Mouse (Mus musculus) limb, embryonic 10.5 days (tissue): ENCODE results near the gene Ndufa5. TPM values are rescaled to one million over a fixed set of nuclear protein-coding genes. Genes with fewer than 3 reads are reported as not detected.

ENCODE experiments used
- DNase-seq: peaks from one replicate; pipeline ENCODE4 v3.0.0-alpha.2; 2017; ENCODE audit warnings: low spot score
- H3K27ac ChIP-seq: fragments of 300-500 bp; sonication (generic); 2 replicates; pipeline ENCODE4 v1.5.1; 2016; ENCODE audit warnings: mild to moderate bottlenecking
- H3K27me3 ChIP-seq: fragments of 300-500 bp; sonication (generic); 2 replicates; pipeline ENCODE4 v1.6.1; 2016; ENCODE audit warnings: low read depth, mild to moderate bottlenecking; ENCODE audit not compliant: poor library complexity, severe bottlenecking
- H3K36me3 ChIP-seq: fragments of 300-500 bp; sonication (generic); 2 replicates; pipeline ENCODE4 v1.6.1; 2016; ENCODE audit warnings: mild to moderate bottlenecking, moderate library complexity
- H3K4me1 ChIP-seq: fragments of 300-500 bp; sonication (generic); 2 replicates; pipeline ENCODE4 v1.6.1; 2016
- H3K4me3 ChIP-seq: fragments of 300-500 bp; sonication (generic); 2 replicates; pipeline ENCODE4 v1.5.1; 2016; ENCODE audit warnings: mild to moderate bottlenecking, moderate library complexity
- H3K9me3 ChIP-seq: fragments of 300-500 bp; sonication (generic); replicated peaks from 2 replicates; pipeline ENCODE4 v1.6.1; 2016; ENCODE audit warnings: mild to moderate bottlenecking
- WGBS: fragments of 180-500 bp; shearing (Covaris S2); methylation state at CpG from one replicate; pipeline ENCODE4 v1.1.7; 2016; 5-methylcytosine and 5-hydroxymethylcytosine counted together
- polyA plus RNA-seq: library from polyadenylated mRNA; unstranded; fragments of >200 nt; fragmentation: Nextera tagmentation; extraction: Ambion mirVana; gene quantifications from 2 replicates; pipeline ENCODE4 v1.2.1, GENCODE M21; 2016

Ndufa5 gene
- polyA plus RNA-seq, 1 experiment from 2014 or later = 267 TPM

DNA sequence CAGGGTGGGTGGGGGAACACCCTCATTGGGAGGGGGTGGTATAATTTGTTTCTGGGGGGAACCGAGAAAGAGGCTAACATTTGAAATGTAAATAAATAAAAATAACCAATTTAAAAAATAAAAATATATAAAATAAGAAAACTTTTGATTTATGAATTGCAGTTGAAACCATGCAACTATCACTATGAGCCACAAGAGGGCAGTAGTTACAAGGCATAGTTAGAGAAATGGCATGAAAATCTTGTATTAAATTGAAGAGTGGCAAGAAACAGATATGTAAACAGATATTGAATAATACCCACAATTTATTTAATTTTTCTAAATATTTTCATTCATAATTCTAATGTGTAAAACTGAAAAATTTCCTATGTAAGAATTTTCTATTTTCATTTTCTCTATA, 37.5 kb downstream of the Ndufa5 start:
- WGBS = 38% methylated on average over 1 of the region's 1 CpGs
- Histone ChIP-seq H3K9me3 (no peaks in the 10 kb centered on the region), H3K27me3 (no peaks in the 10 kb centered on the region), H3K4me3 (no peak overlapping the region), H3K4me1 (no peaks in the 10 kb centered on the region), H3K36me3 (no peaks in the 10 kb centered on the region), H3K27ac (no peak overlapping the region)
- no peak for DNase-seq

DNA sequence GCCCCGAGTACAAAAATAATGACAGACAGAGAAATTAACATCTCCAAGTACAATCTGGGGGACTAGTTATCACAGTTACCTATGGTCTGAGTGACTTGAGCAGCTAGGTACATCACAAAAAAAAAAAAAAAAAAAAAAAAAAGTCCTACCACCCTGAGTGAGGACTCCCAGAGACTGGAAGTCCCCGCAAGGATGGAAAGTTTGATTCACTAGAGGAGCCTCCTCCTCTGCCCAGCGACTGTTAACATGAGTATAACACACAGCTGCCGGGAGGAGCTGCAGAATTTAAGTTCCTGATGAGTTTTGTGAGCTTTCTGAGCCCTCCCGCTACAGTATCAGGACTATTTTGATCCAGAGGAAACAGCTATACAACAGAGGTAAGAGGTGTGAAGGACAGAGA, 41.3 kb downstream of the Ndufa5 start:
- H3K36me3 ChIP-seq = no peaks in the 10 kb centered on the region
- H3K4me3 ChIP-seq = no peak overlapping the region
- no peak overlapping the region for H3K27ac ChIP-seq
- WGBS = 80% methylated on average over 5 of the region's 5 CpGs
- H3K4me1 ChIP-seq = no peaks in the 10 kb centered on the region
- no peaks in the 10 kb centered on the region for H3K9me3 ChIP-seq
- DNase-seq = no peak
- H3K27me3 ChIP-seq = no peaks in the 10 kb centered on the region

DNA sequence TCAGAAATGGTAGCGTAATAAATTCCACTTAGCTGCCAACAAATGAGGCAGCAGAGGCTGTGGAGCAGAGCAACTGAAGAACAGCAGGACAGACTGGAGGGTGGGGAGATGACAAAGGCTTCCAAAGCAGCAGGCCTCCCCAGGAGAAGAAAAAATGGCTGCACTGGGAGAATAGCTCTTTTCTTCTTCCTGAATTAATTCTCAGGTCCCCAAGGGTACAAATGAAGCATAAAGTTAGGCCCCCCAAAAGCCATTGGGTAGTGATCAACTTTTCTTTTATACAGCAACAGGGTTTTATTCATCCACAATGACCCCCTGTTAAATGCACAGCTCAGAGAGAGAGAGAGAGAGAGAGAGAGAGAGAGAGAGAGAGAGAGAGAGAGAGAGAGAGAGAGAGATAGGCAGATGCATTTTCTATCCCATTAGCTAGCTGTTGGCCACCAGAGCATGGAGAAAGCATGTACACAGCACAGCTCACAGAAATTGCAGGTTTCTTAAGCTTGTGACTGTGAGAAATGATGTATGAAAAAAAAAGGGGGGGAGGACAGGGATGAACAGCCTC, 57.2 kb downstream of the Ndufa5 start:
- WGBS = 94% methylated on average over 1 of the region's 1 CpGs
- Histone ChIP-seq H3K27me3 (no peaks in the 10 kb centered on the region), H3K4me3 (no peak overlapping the region), H3K36me3 (no peaks in the 10 kb centered on the region), H3K4me1 (no peaks in the 10 kb centered on the region), H3K9me3 (no peaks in the 10 kb centered on the region), H3K27ac (no peak overlapping the region)
- DNase-seq = no peak

DNA sequence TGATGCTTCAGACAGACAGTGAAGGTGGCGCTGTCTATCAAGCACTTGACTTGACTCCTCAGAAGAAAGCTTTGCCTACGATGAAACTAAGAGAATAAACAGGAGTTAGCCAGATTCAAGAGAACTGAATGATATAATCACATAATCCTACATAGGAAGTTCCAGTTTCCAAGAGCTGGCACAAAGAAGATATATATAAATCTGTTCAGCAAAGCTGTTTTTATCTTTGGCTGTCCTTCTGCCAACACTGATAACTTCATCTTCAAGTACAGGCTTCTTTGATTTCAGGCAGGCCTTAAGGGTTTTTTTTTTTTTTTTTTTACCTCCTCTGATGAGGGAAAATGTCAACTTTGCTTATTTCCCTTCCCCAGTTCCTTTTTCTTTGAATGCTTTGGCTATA, 57.7 kb downstream of the Ndufa5 start:
- Histone ChIP-seq H3K4me1 (no peaks in the 10 kb centered on the region), H3K27ac (no peak overlapping the region), H3K36me3 (no peaks in the 10 kb centered on the region), H3K4me3 (no peak overlapping the region), H3K27me3 (no peaks in the 10 kb centered on the region), H3K9me3 (no peaks in the 10 kb centered on the region)
- 85% methylated on average over 2 of the region's 2 CpGs for WGBS
- no peak for DNase-seq

Other genes starting within 250 kb of the Ndufa5 start
- 0.08 TPM in 1 of 2 replicates, not detected in the other for gene Iqub, start 12.9 kb downstream of the Ndufa5 start, polyA plus RNA-seq
- not detected in 2 replicates for gene Asb15, start 131 bp upstream of the Ndufa5 start, polyA plus RNA-seq
- 0.06 TPM in 1 of 2 replicates, not detected in the other for gene Lmod2, start 69.7 kb upstream of the Ndufa5 start, polyA plus RNA-seq
- 58.4 and 59.0 TPM in 2 replicates for gene Wasl, start 137.0 kb upstream of the Ndufa5 start, polyA plus RNA-seq
- gene Hyal6, start 205.2 kb upstream of the Ndufa5 start, polyA plus RNA-seq = not detected in 2 replicates
- gene Hyal4, start 220.3 kb upstream of the Ndufa5 start, polyA plus RNA-seq = not detected in 2 replicates